Mouse (Mus musculus): ENCODE data around the gene Tmco1. TPM values are rescaled to one million over a fixed set of nuclear protein-coding genes. Genes with fewer than 3 reads are reported as not detected.

The Tmco1 gene
- polyA plus RNA-seq, 1 experiment from 2014 or later = 125 TPM

DNA sequence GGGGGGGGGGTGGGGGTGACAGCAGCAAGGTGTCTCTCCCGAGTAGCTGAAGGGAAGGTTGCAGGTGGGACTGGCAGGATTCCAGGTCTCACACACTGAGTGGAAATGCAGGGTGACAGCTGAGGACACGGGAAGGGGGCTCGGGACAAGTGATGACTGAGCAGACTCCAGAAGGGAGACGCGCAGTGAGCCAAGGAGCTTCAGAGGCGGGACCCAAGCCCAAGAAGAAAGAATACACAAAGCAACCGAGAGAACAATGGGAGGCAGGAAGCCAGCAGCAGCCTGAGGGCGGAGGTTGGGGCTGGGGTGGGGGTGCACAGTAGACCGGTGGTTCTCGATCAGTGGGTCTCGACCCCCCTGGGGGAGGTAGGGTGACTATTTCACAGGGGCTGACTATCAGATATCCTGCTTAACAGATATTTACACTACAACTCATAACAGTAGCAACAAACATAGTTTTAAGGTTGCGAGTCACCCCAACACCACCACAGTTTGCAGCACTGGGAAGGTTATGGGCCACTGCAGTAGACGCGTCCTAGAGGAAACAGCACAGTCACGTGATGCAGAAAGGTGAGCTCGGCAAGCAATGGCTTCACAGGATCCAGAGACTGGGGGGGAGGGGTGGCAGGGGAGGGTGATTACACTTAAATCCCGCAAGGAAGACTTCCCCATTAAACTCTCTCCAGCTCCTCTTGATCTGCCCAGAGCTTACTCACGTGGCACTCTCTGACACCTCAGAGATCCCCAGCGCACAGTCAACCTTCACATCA is 37.7 kb upstream of the Tmco1 start:
- Histone ChIP-seq H3K27me3 (ENCODE audit: insufficient read depth, low read length) (no peaks in the 10 kb centered on the region), H3K4me3 (ENCODE audit: low read length) (peak overlapping the region; percentile 24), H3K9me3 (ENCODE audit: low read length) (no peaks in the 10 kb centered on the region), H3K4me2 (replicated peaks; ENCODE audit: low read depth, low read length) (peak overlapping the region; percentile 54), H3K9ac (replicated peaks; ENCODE audit: low read length) (peak overlapping the region; percentile 39), H3K36me3 (ENCODE audit: insufficient read depth, low read length) (no peaks in the 10 kb centered on the region), H3K27ac (ENCODE audit: low read length) (peak overlapping the region; percentile 54), H3K4me1 (ENCODE audit: insufficient read depth, low read length) (peaks cover 40% of the 10 kb centered on the region)
- WGBS = 9% methylated on average over 19 of the region's 19 CpGs
- ATAC-seq (ENCODE audit: low FRiP score, low TSS enrichment) = peak; percentile 34; the same call in 1 of the 2 replicates

DNA sequence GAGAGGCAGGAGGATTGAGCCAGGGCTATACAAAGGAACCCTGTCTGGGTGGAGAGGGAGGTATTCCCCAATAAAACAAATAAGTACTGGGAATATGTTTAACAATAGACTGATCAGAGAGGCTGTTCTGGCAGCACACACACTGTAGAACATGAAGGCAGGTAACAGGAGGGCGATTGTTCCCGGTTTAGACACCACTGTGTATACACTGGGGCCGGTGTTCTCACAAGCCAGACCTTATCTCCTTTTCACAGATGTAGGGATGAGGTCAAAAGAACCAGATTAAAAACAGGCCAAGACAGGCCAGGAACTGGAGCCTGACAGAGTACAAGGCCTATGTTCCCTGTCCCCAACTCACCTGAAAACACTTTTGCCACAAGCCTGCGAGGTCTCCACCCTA is 36.9 kb upstream of the Tmco1 start:
- Histone ChIP-seq H3K9ac (replicated peaks; ENCODE audit: low read length) (no peak overlapping the region), H3K27ac (ENCODE audit: low read length) (no peak overlapping the region), H3K4me2 (replicated peaks; ENCODE audit: low read depth, low read length) (peak overlapping the region; percentile 54; the same call in 1 of the 2 replicates), H3K36me3 (ENCODE audit: insufficient read depth, low read length) (no peaks in the 10 kb centered on the region), H3K4me1 (ENCODE audit: insufficient read depth, low read length) (peaks cover 40% of the 10 kb centered on the region), H3K4me3 (ENCODE audit: low read length) (no peak overlapping the region), H3K27me3 (ENCODE audit: insufficient read depth, low read length) (no peaks in the 10 kb centered on the region), H3K9me3 (ENCODE audit: low read length) (no peaks in the 10 kb centered on the region)
- ATAC-seq (ENCODE audit: low FRiP score, low TSS enrichment) = no peak
- WGBS = 43% methylated on average over 4 of the region's 4 CpGs

DNA sequence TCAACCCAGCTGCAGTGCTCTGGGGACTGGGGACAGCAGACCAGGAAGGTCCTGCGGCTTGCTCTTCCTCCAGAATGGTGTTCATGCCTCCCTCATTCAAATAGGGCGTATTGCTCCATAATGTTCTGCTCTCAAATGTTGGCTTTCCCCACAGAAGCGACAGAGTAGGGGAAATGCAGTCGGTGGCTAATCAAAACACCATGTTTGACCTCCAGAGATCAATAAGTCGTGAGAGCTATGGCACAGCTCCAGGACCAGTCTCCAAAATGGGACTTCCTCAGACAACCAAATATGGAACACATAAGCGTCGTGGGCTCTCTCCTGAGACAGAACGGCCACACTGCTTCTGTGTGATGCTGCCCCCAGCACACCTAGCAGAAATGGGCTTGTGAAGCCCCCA is 36.3 kb upstream of the Tmco1 start:
- no peaks in the 10 kb centered on the region for H3K36me3 ChIP-seq (ENCODE audit: insufficient read depth, low read length)
- H3K9ac ChIP-seq (replicated peaks; ENCODE audit: low read length) = no peak overlapping the region
- no peak overlapping the region for H3K4me2 ChIP-seq (replicated peaks; ENCODE audit: low read depth, low read length)
- H3K4me1 ChIP-seq (ENCODE audit: insufficient read depth, low read length) = peaks cover 40% of the 10 kb centered on the region
- no peak overlapping the region for H3K4me3 ChIP-seq (ENCODE audit: low read length)
- no peak for ATAC-seq (ENCODE audit: low FRiP score, low TSS enrichment)
- 45% methylated on average over 8 of the region's 8 CpGs for WGBS
- H3K9me3 ChIP-seq (ENCODE audit: low read length) = no peaks in the 10 kb centered on the region
- no peaks in the 10 kb centered on the region for H3K27me3 ChIP-seq (ENCODE audit: insufficient read depth, low read length)
- no peak overlapping the region for H3K27ac ChIP-seq (ENCODE audit: low read length)

DNA sequence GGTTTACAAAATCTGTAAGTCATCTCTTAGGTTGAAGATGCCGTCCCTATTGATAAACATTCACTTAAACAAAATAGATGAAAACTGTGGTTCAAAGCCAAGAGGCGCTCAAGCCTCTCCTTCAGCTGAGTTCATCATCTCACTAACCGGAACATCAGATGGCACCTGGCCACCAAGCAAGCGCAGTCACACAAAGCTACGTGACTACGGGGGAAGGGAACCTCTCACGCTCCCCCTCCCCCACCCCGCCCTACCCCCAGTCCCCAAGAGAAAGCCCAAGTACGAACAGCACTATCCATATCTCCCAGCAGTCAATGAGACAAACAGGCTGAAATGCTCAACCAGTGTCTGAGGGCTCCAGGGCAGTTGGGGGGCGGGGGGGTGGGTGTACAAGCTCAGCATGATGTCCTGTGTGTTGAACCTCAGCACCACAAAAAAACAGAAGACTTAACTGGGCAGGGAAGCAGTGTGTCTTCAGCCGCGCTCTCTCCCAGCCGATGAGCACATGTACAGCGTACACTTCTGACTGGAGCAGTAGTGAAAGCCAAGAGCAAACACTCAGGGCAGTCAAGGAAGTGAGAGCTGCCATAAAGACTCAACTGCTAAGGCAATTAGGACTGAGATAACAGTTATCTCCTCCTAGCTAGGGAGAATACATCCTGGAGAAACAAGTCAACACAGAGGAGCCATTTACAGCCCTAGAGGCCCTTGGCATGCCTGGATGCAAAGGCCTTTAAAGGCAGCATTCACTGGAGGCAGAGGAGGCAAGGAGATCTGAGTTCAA is 34.6 kb upstream of the Tmco1 start:
- no peak overlapping the region for H3K4me3 ChIP-seq (ENCODE audit: low read length)
- ATAC-seq (ENCODE audit: low FRiP score, low TSS enrichment) = no peak
- no peaks in the 10 kb centered on the region for H3K27me3 ChIP-seq (ENCODE audit: insufficient read depth, low read length)
- peaks cover 40% of the 10 kb centered on the region for H3K4me1 ChIP-seq (ENCODE audit: insufficient read depth, low read length)
- H3K9me3 ChIP-seq (ENCODE audit: low read length) = no peaks in the 10 kb centered on the region
- no peaks in the 10 kb centered on the region for H3K36me3 ChIP-seq (ENCODE audit: insufficient read depth, low read length)
- no peak overlapping the region for H3K27ac ChIP-seq (ENCODE audit: low read length)
- no peak overlapping the region for H3K9ac ChIP-seq (replicated peaks; ENCODE audit: low read length)
- WGBS = 65% methylated on average over 14 of the region's 14 CpGs
- no peak overlapping the region for H3K4me2 ChIP-seq (replicated peaks; ENCODE audit: low read depth, low read length)

DNA sequence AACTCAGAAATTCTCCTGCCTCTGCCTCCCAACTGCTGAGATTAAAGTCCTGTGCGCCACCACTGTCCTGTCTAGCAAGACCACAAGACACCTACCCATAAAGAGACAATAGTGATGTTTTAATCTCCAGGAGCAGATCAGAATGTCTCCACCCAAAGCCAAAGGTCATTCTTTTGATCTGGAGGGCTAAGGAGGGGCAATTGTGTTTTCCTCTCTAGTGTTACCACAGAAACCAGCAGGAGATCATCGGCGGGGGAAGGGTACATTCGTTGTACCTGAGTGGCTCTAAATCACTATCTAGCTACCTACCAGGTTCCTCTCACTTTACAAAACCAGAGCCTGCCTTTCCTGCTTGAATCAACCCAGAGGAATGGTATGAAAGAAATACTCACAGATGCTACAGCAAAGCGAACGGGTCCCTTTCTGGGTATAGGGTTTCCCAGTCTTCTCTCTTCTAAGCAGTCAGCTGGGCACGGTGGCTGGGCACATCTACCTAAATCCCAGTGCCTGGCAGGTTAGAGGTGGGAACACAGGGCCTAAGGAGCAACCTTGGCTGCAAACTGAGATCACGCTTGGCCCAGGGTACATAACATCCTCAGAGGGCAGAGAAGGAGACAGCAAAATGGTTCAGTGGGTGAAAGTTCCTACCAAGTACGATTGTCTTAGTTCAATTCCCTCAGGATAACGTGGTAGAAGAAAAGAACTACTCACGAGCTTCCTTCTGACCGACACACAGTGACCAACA is 33.4 kb upstream of the Tmco1 start:
- H3K9me3 ChIP-seq (ENCODE audit: low read length) = no peaks in the 10 kb centered on the region
- no peaks in the 10 kb centered on the region for H3K36me3 ChIP-seq (ENCODE audit: insufficient read depth, low read length)
- H3K4me3 ChIP-seq (ENCODE audit: low read length) = no peak overlapping the region
- 77% methylated on average over 12 of the region's 12 CpGs for WGBS
- H3K4me2 ChIP-seq (replicated peaks; ENCODE audit: low read depth, low read length) = no peak overlapping the region
- H3K9ac ChIP-seq (replicated peaks; ENCODE audit: low read length) = no peak overlapping the region
- H3K4me1 ChIP-seq (ENCODE audit: insufficient read depth, low read length) = peaks cover 34% of the 10 kb centered on the region
- no peaks in the 10 kb centered on the region for H3K27me3 ChIP-seq (ENCODE audit: insufficient read depth, low read length)
- H3K27ac ChIP-seq (ENCODE audit: low read length) = no peak overlapping the region
- ATAC-seq (ENCODE audit: low FRiP score, low TSS enrichment) = no peak

DNA sequence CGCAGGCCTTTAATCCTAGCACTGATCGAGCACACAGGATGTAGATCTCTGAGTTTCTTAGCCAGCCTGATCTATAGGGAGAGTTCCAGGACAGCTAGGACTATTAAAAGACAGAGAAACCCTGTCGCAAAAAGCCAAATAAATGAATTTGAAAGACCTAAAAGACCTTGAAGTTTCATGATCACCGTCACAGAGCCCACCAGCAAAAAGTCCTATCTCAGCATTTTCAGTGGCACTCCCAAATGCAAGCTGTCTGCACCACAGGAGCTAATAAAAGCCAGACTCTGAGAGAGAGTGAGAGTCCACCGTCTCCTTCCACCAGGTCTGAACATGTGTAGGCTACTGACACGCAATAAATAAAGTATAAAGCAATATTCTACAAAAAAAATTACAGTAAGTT is 29.8 kb upstream of the Tmco1 start:
- no peaks in the 10 kb centered on the region for H3K36me3 ChIP-seq (ENCODE audit: insufficient read depth, low read length)
- WGBS = 65% methylated on average over 6 of the region's 6 CpGs
- H3K9ac ChIP-seq (replicated peaks; ENCODE audit: low read length) = no peak overlapping the region
- no peaks in the 10 kb centered on the region for H3K9me3 ChIP-seq (ENCODE audit: low read length)
- ATAC-seq (ENCODE audit: low FRiP score, low TSS enrichment) = no peak
- H3K27ac ChIP-seq (ENCODE audit: low read length) = no peak overlapping the region
- H3K4me1 ChIP-seq (ENCODE audit: insufficient read depth, low read length) = peaks cover 19% of the 10 kb centered on the region
- no peaks in the 10 kb centered on the region for H3K27me3 ChIP-seq (ENCODE audit: insufficient read depth, low read length)
- no peak overlapping the region for H3K4me3 ChIP-seq (ENCODE audit: low read length)
- no peak overlapping the region for H3K4me2 ChIP-seq (replicated peaks; ENCODE audit: low read depth, low read length)

DNA sequence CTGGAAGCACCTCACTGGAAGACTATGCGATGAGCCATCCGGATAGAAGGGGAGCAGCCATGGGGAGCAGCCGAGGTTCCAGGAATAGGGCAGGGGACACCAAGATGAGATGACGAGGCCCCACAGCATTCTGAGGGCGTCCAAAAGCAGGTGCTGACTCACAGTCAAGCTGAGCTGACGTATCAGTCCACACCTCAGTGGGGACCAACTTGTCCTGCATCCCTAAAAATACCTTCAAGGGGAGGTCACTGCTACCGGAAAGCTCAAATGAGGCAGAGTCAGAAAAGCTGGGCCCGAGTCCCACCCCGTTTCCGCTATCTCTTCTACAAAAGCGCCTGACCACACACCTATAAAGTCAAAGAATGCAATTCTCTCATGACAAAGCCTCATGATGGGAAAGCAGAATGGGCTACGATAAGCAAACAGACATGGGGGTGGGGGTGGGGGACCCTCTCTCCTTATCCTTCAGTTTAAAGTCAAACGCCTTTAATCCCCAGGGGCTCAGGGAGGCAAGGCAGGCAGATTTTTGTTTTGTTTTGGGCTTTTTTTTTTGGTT is 28.9 kb upstream of the Tmco1 start:
- Histone ChIP-seq H3K27ac (ENCODE audit: low read length) (no peak overlapping the region), H3K9me3 (ENCODE audit: low read length) (no peaks in the 10 kb centered on the region)

DNA sequence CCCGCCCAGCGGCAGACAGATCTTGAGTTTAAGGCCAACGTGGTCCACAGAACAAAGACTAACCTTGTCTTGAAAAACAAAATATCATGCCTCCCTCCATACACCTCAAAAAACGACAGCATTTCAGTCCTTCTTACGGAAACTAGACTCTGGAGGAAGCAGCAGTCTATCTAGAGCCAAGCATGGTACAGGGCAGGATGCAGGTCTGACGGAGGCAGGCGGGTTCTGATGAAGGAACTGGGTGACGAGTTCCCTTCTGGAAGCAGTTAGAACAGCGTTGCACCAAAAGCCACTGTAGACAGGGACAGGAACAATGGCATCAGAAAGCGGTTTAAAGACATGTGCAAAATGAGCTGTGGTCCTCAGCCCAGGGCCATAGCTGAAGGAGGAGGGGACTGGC is 28.1 kb upstream of the Tmco1 start:
- H3K9ac ChIP-seq (replicated peaks; ENCODE audit: low read length) = no peak overlapping the region
- H3K9me3 ChIP-seq (ENCODE audit: low read length) = no peaks in the 10 kb centered on the region
- no peaks in the 10 kb centered on the region for H3K36me3 ChIP-seq (ENCODE audit: insufficient read depth, low read length)
- no peak overlapping the region for H3K4me2 ChIP-seq (replicated peaks; ENCODE audit: low read depth, low read length)
- no peak for ATAC-seq (ENCODE audit: low FRiP score, low TSS enrichment)
- H3K4me3 ChIP-seq (ENCODE audit: low read length) = no peak overlapping the region
- H3K4me1 ChIP-seq (ENCODE audit: insufficient read depth, low read length) = peaks cover 13% of the 10 kb centered on the region
- H3K27me3 ChIP-seq (ENCODE audit: insufficient read depth, low read length) = no peaks in the 10 kb centered on the region
- WGBS = 90% methylated on average over 10 of the region's 10 CpGs
- H3K27ac ChIP-seq (ENCODE audit: low read length) = no peak overlapping the region

More for the DNA sequence above, 28.9 kb upstream of the Tmco1 start:
- Histone ChIP-seq H3K4me2 (replicated peaks; ENCODE audit: low read depth, low read length) (no peak overlapping the region), H3K36me3 (ENCODE audit: insufficient read depth, low read length) (no peaks in the 10 kb centered on the region), H3K4me1 (ENCODE audit: insufficient read depth, low read length) (peaks cover 13% of the 10 kb centered on the region), H3K27me3 (ENCODE audit: insufficient read depth, low read length) (no peaks in the 10 kb centered on the region), H3K9ac (replicated peaks; ENCODE audit: low read length) (no peak overlapping the region), H3K4me3 (ENCODE audit: low read length) (no peak overlapping the region)
- WGBS = 87% methylated on average over 13 of the region's 13 CpGs
- ATAC-seq (ENCODE audit: low FRiP score, low TSS enrichment) = no peak

DNA sequence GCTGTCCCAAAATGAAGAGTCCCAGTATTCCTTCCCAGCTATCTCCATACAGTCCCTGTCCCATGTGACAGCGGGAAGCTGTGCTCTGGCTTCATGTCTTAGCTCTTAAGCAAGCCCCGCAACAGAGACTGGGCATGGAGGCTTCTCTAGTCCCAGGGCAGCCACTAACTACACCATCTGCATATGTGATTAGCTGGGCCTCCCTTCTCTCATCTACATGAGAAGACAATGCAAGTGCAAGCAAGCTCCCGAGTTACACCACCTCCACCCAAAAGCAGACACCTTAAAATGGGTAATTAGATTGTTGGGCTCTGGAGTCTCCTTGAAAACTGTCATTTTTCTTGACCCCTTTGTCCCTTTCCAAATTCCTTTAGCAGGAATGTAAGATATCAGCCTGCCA is 26.1 kb upstream of the Tmco1 start:
- no peak overlapping the region for H3K4me3 ChIP-seq (ENCODE audit: low read length)
- H3K27me3 ChIP-seq (ENCODE audit: insufficient read depth, low read length) = no peaks in the 10 kb centered on the region
- H3K27ac ChIP-seq (ENCODE audit: low read length) = no peak overlapping the region
- H3K36me3 ChIP-seq (ENCODE audit: insufficient read depth, low read length) = no peaks in the 10 kb centered on the region
- H3K4me1 ChIP-seq (ENCODE audit: insufficient read depth, low read length) = peaks cover 21% of the 10 kb centered on the region
- no peak overlapping the region for H3K9ac ChIP-seq (replicated peaks; ENCODE audit: low read length)
- H3K4me2 ChIP-seq (replicated peaks; ENCODE audit: low read depth, low read length) = no peak overlapping the region
- no peaks in the 10 kb centered on the region for H3K9me3 ChIP-seq (ENCODE audit: low read length)
- ATAC-seq (ENCODE audit: low FRiP score, low TSS enrichment) = no peak
- 77% methylated on average over 3 of the region's 3 CpGs for WGBS
